Mouse (Mus musculus) kidney, embryonic 14.5 days (tissue): ENCODE data around the gene Large2. TPM values are rescaled to one million over a fixed set of nuclear protein-coding genes. Genes with fewer than 3 reads are reported as not detected.

Experiments used
- ATAC-seq: fragments of 200-750 bp; cut with Nextera tagmentation; 2 replicates; pipeline ENCODE4 v1.8.0; 2017; ENCODE audit warnings: moderate number of reproducible peaks, mild to moderate bottlenecking, moderate TSS enrichment, moderate library complexity; ENCODE audit not compliant: low FRiP score, low TSS enrichment
- H3K27ac ChIP-seq: fragments of 300-500 bp; sonication (generic); 2 replicates; pipeline ENCODE4 v1.5.1; 2014; ENCODE audit warnings: low read depth, mild to moderate bottlenecking, low read length, moderate library complexity, mixed read lengths
- H3K27me3 ChIP-seq: fragments of 300-500 bp; sonication (generic); 2 replicates; pipeline ENCODE4 v1.6.1; 2014; ENCODE audit warnings: mild to moderate bottlenecking, low read length; ENCODE audit not compliant: control insufficient read depth, insufficient read depth
- H3K36me3 ChIP-seq: fragments of 300-500 bp; sonication (generic); 2 replicates; pipeline ENCODE4 v1.6.1; 2014; ENCODE audit warnings: low read length, mixed read lengths; ENCODE audit not compliant: control insufficient read depth, insufficient read depth
- H3K4me1 ChIP-seq: fragments of 300-500 bp; sonication (generic); 2 replicates; pipeline ENCODE4 v1.6.1; 2014; ENCODE audit warnings: low read length, mixed read lengths; ENCODE audit not compliant: control insufficient read depth, insufficient read depth
- H3K4me2 ChIP-seq: fragments of 300-500 bp; sonication (generic); replicated peaks from 2 replicates; pipeline ENCODE4 v1.6.1; 2014; ENCODE audit warnings: low read depth, mild to moderate bottlenecking, low read length
- H3K4me3 ChIP-seq: fragments of 300-500 bp; sonication (generic); 2 replicates; pipeline ENCODE4 v1.5.1; 2014; ENCODE audit warnings: mild to moderate bottlenecking, low read length
- H3K9ac ChIP-seq: fragments of 300-500 bp; sonication (generic); 2 replicates; pipeline ENCODE4 v1.6.1; 2014; ENCODE audit warnings: low read depth, mild to moderate bottlenecking, low read length, moderate library complexity
- H3K9me3 ChIP-seq: fragments of 300-500 bp; sonication (generic); 2 replicates; pipeline ENCODE4 v1.6.1; 2016; ENCODE audit warnings: low read length; ENCODE audit not compliant: control insufficient read depth
- WGBS: fragments of 180-500 bp; shearing (Covaris S2); extraction: QIAGEN DNeasy Blood & Tissue Kit; methylation state at CpG from one replicate; pipeline ENCODE4 v1.1.7; 2014; 5-methylcytosine and 5-hydroxymethylcytosine counted together
- polyA plus RNA-seq: library from polyadenylated mRNA; unstranded; fragments of >200 nt; fragmentation: Nextera tagmentation; extraction: Ambion mirVana; gene quantifications from 2 replicates; pipeline ENCODE4 v1.2.1, GENCODE M21; 2014

Large2 gene
- polyA plus RNA-seq, 1 experiment from 2014 or later = 33.3 TPM

GRCm38 (mm10) chr2:92330840-92331239 lies 43.8 kb downstream of the Large2 start:
- H3K4me2 ChIP-seq = no peak overlapping the region
- no peaks in the 10 kb centered on the region for H3K9me3 ChIP-seq
- no peak overlapping the region for H3K9ac ChIP-seq
- H3K27me3 ChIP-seq = no peaks in the 10 kb centered on the region
- H3K4me1 ChIP-seq = no peaks in the 10 kb centered on the region
- no peak for ATAC-seq
- H3K36me3 ChIP-seq = peaks cover 74% of the 10 kb centered on the region
- no peak overlapping the region for H3K4me3 ChIP-seq
- H3K27ac ChIP-seq = no peak overlapping the region
- WGBS = 57% methylated on average over 2 of the region's 2 CpGs

DNA sequence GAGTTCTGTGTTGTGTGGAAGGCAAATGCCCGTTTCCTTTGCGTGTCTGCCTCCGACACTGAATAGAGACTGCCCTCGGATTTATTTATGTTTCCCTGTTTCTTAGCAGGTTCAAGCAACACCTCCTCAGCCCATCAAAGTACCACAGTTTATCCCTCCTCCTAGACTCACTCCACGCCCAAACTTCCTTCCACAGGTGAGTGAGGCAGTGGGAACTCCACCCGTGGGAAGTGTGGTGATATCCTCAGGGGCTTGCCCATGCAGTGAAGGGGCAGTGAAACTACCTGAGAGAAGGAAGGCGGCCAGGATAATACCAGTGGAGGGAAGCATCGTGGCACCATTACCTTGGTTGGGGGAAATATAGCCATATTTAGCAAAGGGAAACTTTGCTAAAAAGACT lies 46.5 kb downstream of the Large2 start:
- no peak for ATAC-seq
- no peaks in the 10 kb centered on the region for H3K4me1 ChIP-seq
- no peak overlapping the region for H3K9ac ChIP-seq
- H3K4me2 ChIP-seq = no peak overlapping the region
- H3K36me3 ChIP-seq = peaks cover 62% of the 10 kb centered on the region
- H3K27ac ChIP-seq = no peak overlapping the region
- H3K27me3 ChIP-seq = no peaks in the 10 kb centered on the region
- 92% methylated on average over 8 of the region's 8 CpGs for WGBS
- no peaks in the 10 kb centered on the region for H3K9me3 ChIP-seq
- no peak overlapping the region for H3K4me3 ChIP-seq

DNA sequence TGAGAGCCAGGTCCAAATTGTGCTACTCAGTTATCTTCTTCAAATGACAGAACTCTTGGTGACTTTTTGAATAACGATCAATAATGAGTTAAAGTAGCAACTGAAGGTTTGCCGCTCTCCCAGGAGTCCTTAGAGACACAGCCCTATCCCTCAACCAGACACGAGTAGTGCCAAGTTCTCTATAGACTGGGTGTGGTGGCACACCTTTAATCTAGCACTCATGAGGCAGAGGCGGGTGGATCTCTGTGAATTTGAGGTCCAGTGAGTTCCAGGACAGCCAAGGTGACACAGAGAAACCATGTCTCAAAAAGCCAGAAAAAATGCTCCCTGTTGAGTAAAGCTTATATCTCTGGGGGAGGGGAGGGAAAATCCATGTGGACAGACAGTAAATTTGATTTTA lies 47.1 kb downstream of the Large2 start:
- Histone ChIP-seq H3K36me3 (peaks cover 64% of the 10 kb centered on the region), H3K27ac (no peak overlapping the region), H3K4me1 (no peaks in the 10 kb centered on the region), H3K4me2 (no peak overlapping the region), H3K4me3 (no peak overlapping the region), H3K27me3 (no peaks in the 10 kb centered on the region), H3K9me3 (no peaks in the 10 kb centered on the region), H3K9ac (no peak overlapping the region)
- ATAC-seq = no peak
- WGBS = 90% methylated on average over 4 of the region's 4 CpGs

DNA sequence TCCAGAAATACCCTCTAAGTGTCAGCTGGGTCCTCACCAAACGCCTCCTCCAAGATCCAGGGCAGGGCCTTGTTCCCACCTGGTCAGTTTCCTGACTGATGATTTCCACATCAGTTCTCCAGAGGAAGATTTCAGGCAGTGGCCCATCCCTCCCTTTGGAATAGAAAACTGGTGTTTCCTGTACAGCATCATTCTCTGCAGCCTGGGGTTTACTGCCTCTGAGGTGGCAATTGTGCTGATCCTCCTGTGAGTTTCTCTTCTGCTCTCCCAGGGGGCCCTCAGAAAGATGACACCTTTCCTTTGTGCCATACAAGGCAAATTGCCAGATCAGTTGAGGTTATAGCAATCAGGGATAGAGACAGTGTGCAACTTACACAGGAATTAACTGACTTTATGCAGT lies 48.4 kb downstream of the Large2 start:
- Histone ChIP-seq H3K4me3 (no peak overlapping the region), H3K27ac (no peak overlapping the region), H3K4me1 (no peaks in the 10 kb centered on the region), H3K9me3 (no peaks in the 10 kb centered on the region; the same call in 1 of the 2 replicates), H3K9ac (no peak overlapping the region), H3K36me3 (peaks cover 58% of the 10 kb centered on the region), H3K27me3 (no peaks in the 10 kb centered on the region), H3K4me2 (no peak overlapping the region)
- ATAC-seq = no peak
- WGBS = 31% methylated on average over 1 of the region's 1 CpGs

DNA sequence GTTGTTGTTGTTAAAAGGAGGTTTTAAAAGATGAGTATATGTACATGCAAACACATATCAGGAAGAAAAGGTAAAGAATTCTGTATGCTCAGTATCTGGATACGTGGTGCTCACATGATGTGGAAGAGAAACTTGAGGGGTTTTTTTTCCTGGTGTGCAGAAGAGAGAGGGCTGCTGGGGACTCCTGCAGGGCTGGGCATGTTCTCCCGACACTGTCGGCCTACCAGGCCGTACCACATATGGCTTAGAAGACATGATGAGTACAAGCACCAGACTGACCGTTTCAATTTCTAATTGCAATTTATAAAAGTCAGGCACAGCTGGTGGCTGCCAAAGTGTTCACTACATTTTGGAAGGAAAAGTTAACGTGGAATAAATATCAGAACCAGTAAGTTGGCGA lies 49.0 kb downstream of the Large2 start:
- Histone ChIP-seq H3K27ac (no peak overlapping the region), H3K36me3 (peaks cover 53% of the 10 kb centered on the region), H3K4me2 (no peak overlapping the region), H3K27me3 (no peaks in the 10 kb centered on the region), H3K9me3 (no peaks in the 10 kb centered on the region; the same call in 1 of the 2 replicates), H3K4me1 (no peaks in the 10 kb centered on the region), H3K9ac (no peak overlapping the region), H3K4me3 (no peak overlapping the region)
- 86% methylated on average over 7 of the region's 7 CpGs for WGBS
- ATAC-seq = no peak

DNA sequence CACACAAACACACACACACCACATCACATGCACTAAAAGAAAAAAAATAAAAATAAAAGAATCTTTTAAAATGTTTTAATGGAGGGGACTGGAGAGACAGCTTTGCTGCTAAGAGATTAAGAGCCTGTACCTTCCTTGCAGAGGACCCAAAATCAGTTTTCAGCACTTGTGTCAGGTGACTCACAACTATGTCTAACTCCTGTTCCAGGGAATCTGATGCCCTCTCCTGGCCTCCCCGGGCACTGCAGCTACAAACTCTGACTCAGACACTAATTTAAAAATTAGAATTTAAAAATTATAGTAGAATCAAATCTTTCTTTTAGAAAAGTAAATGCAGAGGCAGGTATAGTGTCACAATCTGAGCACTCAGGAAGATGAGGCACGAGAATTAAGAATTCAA lies 52.0 kb downstream of the Large2 start:
- H3K27me3 ChIP-seq = no peaks in the 10 kb centered on the region
- H3K4me3 ChIP-seq = no peak overlapping the region
- no peak for ATAC-seq
- no peak overlapping the region for H3K9ac ChIP-seq
- no peak overlapping the region for H3K4me2 ChIP-seq
- peaks cover 37% of the 10 kb centered on the region; the same call in 1 of the 2 replicates for H3K36me3 ChIP-seq
- 93% methylated on average over 2 of the region's 2 CpGs for WGBS
- H3K4me1 ChIP-seq = no peaks in the 10 kb centered on the region
- no peaks in the 10 kb centered on the region; the same call in 1 of the 2 replicates for H3K9me3 ChIP-seq
- H3K27ac ChIP-seq = no peak overlapping the region

DNA sequence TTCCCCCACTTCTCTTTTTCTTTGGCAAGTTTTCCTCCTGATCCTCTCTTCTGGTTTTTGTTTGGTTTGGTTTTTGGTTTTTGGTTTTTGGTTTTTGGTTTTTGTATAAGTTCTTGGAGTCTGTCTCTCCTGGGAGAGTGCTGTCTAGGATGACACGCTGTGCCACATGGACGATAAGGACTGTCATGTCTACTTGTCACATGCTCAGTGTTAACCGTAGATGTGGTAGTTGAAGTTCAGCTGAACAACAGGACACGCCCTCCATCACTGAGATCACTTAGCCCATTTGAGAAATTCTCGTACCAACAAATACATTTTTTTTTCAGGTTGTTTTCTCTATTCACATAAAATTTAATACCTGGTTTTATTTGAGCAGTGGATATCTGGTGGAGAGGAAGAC lies 57.4 kb downstream of the Large2 start:
- 89% methylated on average over 5 of the region's 5 CpGs for WGBS
- Histone ChIP-seq H3K4me3 (no peak overlapping the region), H3K27me3 (no peaks in the 10 kb centered on the region), H3K27ac (no peak overlapping the region), H3K36me3 (peaks cover 10% of the 10 kb centered on the region; the same call in 1 of the 2 replicates), H3K4me1 (no peaks in the 10 kb centered on the region), H3K4me2 (no peak overlapping the region), H3K9ac (no peak overlapping the region), H3K9me3 (no peaks in the 10 kb centered on the region; the same call in 1 of the 2 replicates)
- no peak for ATAC-seq

- H3K4me1 ChIP-seq = no peaks in the 10 kb centered on the region
Measured at GRCm38 (mm10) chr2:92316652-92317051, 58.0 kb downstream of the Large2 start.

More at GRCm38 (mm10) chr2:92316652-92317051, 58.0 kb downstream of the Large2 start:
- Histone ChIP-seq H3K9me3 (no peaks in the 10 kb centered on the region), H3K9ac (no peak overlapping the region), H3K36me3 (peaks cover 6% of the 10 kb centered on the region; the same call in 1 of the 2 replicates), H3K27me3 (no peaks in the 10 kb centered on the region), H3K27ac (no peak overlapping the region), H3K4me2 (no peak overlapping the region), H3K4me3 (no peak overlapping the region)
- WGBS = 73% methylated on average over 3 of the region's 3 CpGs
- ATAC-seq = no peak
